Mouse (Mus musculus): Measurements from ENCODE around the gene Tmem38a.

- no peak for TF ChIP-seq CTCF (IDR thresholded peaks at IDR 0.05; ENCODE audit: borderline replicate concordance, insufficient read depth, low read length)
- no peak for TF ChIP-seq POLR2A (IDR thresholded peaks at IDR 0.05; ENCODE audit: low read depth, low read length)
Measured at GRCm38 (mm10) chr8:72588865-72589264, 17.0 kb downstream of the Tmem38a start.

All from embryonic fibroblast, embryonic 13.5 days (primary cell).